Mouse (Mus musculus): ENCODE results near the gene Tmem179b. TPM values are rescaled to one million over a fixed set of nuclear protein-coding genes. Genes with fewer than 3 reads are reported as not detected.

Gene Tmem179b
- polyA plus RNA-seq, 1 experiment, result 31.6 TPM

DNA sequence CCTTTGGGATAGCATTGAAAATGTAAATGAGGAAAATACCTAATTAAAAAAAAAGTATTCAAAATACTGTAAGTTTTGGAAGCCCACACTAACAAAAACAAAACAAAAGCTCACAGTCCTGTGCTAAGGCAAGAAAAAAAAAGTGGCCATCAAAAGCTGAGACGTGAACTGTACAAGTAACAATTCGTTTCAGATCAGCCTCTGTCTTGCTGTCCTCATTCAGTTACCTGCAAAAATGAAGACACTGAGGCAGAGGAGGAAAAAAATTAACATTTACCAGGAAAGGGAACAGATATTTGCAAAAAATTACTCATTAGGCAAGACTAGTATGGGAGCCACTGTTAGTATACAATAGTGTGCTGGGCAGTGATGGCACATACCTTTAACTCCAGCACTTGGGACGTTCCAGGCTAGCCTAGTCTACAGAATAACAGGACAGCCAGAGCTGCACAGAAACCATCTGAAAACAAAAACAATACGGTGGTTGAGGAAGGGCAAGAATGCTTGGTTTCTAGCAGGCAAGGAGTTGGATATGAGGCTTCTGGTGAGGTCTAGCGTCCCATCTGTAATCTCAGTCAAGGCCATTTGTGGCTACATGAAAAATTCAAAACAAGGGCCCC, 46.7 kb downstream of the Tmem179b start:
- Histone ChIP-seq H3K4me2 (ENCODE audit: low read depth) (no peak overlapping the region), H3ac (ENCODE audit: control insufficient read depth, insufficient read length) (no peak overlapping the region), H3K4me3 (no peak overlapping the region), H3K27me3 (ENCODE audit: control insufficient read depth, insufficient read depth, insufficient read length) (no peaks in the 10 kb centered on the region), H3K79me2 (ENCODE audit: control insufficient read depth, insufficient read depth) (peaks cover 22% of the 10 kb centered on the region), H3K36me3 (ENCODE audit: control insufficient read depth, insufficient read depth) (peaks cover 35% of the 10 kb centered on the region)
- TF ChIP-seq E2F4 (IDR thresholded peaks at IDR 0.05; ENCODE audit: insufficient read depth), result no peak
- TF ChIP-seq POLR2A (IDR thresholded peaks at IDR 0.05; ENCODE audit: insufficient read length, low read depth), result peak; percentile 28
- peak; percentile 70 for TF ChIP-seq POLR2AphosphoS2 (IDR thresholded peaks at IDR 0.05; ENCODE audit: insufficient read length, low read depth)

DNA sequence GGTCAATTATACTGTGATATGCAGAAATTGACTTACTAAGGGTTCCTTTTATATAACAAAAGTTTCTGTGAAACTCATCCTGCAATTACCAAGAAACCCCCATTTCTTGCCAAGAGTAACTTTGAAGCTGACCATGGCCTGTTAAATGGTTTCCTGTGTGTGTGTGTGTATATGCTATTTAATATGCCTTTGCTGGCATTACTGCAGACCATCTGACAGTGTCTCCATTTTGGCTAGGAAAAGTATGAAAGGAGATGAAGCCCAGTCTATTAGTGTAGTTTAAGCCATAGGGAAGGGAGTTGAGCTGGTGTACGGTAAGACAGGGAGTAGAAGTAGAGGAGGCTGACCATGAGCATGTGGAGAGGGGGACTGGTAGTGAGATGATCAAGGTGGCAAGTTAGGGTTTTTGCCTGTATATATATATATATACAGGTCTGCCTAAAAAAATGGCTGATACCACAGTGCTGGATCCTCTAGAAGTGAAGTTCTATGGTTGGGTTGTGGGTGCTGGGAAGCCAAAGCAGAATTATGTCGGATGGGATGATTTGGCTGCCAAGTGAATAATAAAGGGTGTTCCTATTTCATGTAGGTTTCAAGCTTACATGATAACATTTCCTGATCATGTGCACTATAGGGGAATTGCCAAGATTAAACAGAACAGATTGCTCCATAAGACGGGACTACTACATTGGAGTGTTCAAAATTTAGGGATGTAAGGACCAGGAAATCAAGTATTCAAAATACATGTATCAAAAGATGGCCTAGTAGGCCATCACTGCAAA, 47.5 kb downstream of the Tmem179b start:
- TF ChIP-seq MYOD1 (IDR thresholded peaks at IDR 0.05; ENCODE audit: control insufficient read depth in 1 of 3, insufficient read length in 2 of 3, low read depth in 2 of 3), result no peak
- TF ChIP-seq POLR2A (IDR thresholded peaks at IDR 0.05; ENCODE audit: insufficient read length, low read depth), result peak; percentile 23
- peak; percentile 67 for TF ChIP-seq POLR2AphosphoS2 (IDR thresholded peaks at IDR 0.05; ENCODE audit: insufficient read length, low read depth)
- TF ChIP-seq USF1 (IDR thresholded peaks at IDR 0.05; ENCODE audit: low read depth), result no peak
- H3ac ChIP-seq (ENCODE audit: control insufficient read depth, insufficient read length), result no peak overlapping the region
- peaks cover 30% of the 10 kb centered on the region for H3K79me2 ChIP-seq (ENCODE audit: control insufficient read depth, insufficient read depth)
- H3K36me3 ChIP-seq (ENCODE audit: control insufficient read depth, insufficient read depth), result peaks cover 35% of the 10 kb centered on the region
- peak overlapping the region; percentile 97 for H3K4me3 ChIP-seq
- H3K27me3 ChIP-seq (ENCODE audit: control insufficient read depth, insufficient read depth, insufficient read length), result no peaks in the 10 kb centered on the region
- peak overlapping the region; percentile 94 for H3K4me2 ChIP-seq (ENCODE audit: low read depth)

DNA sequence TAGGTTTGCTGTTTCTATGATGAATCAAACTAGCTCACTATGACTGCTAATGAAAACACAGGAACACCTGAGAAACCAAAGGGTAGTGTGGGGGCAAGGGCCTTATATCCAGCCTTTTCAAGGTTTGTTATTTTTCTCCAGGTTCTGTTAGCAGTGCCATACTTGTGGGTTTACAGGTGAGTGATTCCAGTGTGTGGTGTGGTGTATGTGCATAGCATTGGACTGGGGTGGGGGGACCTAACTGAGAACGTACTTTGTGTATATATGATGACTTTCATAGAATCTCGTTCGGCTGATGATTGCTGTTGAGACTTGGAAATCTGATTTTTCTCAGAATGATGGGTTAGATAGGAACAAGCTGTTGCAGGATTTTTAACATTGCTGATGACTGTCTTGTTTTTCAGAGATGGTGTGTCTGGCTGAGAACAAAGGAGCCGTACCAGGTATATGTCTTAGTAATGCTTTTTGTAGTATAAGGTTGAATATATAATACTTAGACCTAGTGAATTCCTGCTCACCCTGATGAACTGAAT, 49.1 kb downstream of the Tmem179b start:
- Histone ChIP-seq H3K4me3 (peak overlapping the region; percentile 97), H3K4me2 (ENCODE audit: low read depth) (peak overlapping the region; percentile 94), H3K27me3 (ENCODE audit: control insufficient read depth, insufficient read depth, insufficient read length) (no peaks in the 10 kb centered on the region), H3K79me2 (ENCODE audit: control insufficient read depth, insufficient read depth) (peaks cover 45% of the 10 kb centered on the region), H3ac (ENCODE audit: control insufficient read depth, insufficient read length) (no peak overlapping the region), H3K36me3 (ENCODE audit: control insufficient read depth, insufficient read depth) (peaks cover 35% of the 10 kb centered on the region)
- TF ChIP-seq MYOG (IDR thresholded peaks at IDR 0.05; ENCODE audit: control insufficient read depth in 1 of 3, insufficient read depth in 1 of 3, insufficient read length in 2 of 3, low read depth in 2 of 3), result no peak
- TF ChIP-seq POLR2AphosphoS2 (IDR thresholded peaks at IDR 0.05; ENCODE audit: insufficient read length, low read depth), result no peak
- TF ChIP-seq CEBPB (IDR thresholded peaks at IDR 0.05; ENCODE audit: insufficient read depth, poor library complexity, severe bottlenecking), result no peak

DNA sequence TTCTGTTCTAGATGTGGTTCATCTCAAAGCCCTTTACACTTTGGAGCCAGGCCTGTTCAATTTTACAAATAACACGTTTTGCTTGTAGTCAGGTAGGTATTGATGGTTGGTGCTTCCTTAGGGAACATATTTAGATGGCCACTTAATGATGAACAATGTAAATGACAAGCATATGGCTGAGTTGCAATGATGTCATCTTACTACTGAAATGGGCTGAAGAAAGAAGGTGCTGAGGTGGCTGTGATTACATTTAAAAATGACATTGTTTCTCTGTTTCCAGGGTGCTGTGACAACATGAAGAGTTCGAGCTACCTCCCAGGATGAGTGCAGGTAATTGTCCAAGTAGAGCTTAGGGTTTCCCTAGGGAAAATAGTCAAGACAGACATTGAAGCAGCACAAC, 49.9 kb downstream of the Tmem179b start:
- TF ChIP-seq POLR2AphosphoS2 (IDR thresholded peaks at IDR 0.05; ENCODE audit: insufficient read length, low read depth), result peak; percentile 9
- peak; percentile 10 for TF ChIP-seq POLR2A (IDR thresholded peaks at IDR 0.05; ENCODE audit: insufficient read length, low read depth)
- TF ChIP-seq USF1 (IDR thresholded peaks at IDR 0.05; ENCODE audit: low read depth), result no peak
- Histone ChIP-seq H3K79me2 (ENCODE audit: control insufficient read depth, insufficient read depth) (peaks cover 51% of the 10 kb centered on the region), H3K27me3 (ENCODE audit: control insufficient read depth, insufficient read depth, insufficient read length) (no peaks in the 10 kb centered on the region), H3ac (ENCODE audit: control insufficient read depth, insufficient read length) (peak overlapping the region; percentile 26), H3K36me3 (ENCODE audit: control insufficient read depth, insufficient read depth) (peaks cover 35% of the 10 kb centered on the region), H3K4me2 (ENCODE audit: low read depth) (peak overlapping the region; percentile 94), H3K4me3 (peak overlapping the region; percentile 97)

DNA sequence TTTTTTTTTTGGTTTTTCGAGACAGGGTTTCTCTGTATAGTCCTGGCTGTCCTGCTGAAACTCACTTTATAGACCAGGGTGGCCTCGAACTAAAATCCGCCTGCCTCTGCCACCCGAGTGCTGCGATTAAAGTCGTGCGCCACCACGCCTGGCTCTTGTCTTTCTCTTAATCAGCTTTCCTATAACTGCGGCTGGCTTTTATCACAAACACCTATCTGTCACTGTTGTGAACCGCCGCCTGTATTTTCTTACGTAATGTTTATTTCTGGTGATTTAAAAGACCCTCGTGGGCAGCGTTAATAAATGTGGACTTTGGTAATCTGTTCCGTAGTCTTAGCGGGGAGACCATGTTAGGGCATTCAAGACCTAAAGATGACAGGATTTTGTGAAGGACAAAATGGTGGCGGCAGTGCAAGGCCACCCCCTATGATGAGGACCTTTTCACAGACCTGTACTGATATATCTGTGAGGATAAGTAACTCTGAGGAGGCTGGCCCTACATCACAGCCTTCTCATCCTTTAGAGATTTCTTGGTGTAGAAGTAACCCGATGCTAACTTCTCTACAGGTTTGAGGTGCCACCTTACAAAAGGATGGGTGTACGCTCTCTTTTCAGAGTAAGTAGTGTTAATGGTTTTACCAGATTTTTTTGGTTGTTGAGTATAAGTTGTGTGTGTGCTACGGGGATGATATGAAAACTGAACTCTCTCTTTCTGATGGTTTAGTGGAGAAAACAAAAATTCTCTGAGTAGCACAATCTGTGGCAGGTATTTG, 50.5 kb downstream of the Tmem179b start:
- H3ac ChIP-seq (ENCODE audit: control insufficient read depth, insufficient read length), result peak overlapping the region; percentile 26
- peaks cover 55% of the 10 kb centered on the region for H3K79me2 ChIP-seq (ENCODE audit: control insufficient read depth, insufficient read depth)
- peaks cover 35% of the 10 kb centered on the region for H3K36me3 ChIP-seq (ENCODE audit: control insufficient read depth, insufficient read depth)
- peak overlapping the region; percentile 94 for H3K4me2 ChIP-seq (ENCODE audit: low read depth)
- no peaks in the 10 kb centered on the region for H3K27me3 ChIP-seq (ENCODE audit: control insufficient read depth, insufficient read depth, insufficient read length)
- peak overlapping the region; percentile 97 for H3K4me3 ChIP-seq
- TF ChIP-seq TCF12 (IDR thresholded peaks at IDR 0.05; ENCODE audit: insufficient read depth, poor library complexity, severe bottlenecking), result no peak
- no peak for TF ChIP-seq E2F4 (IDR thresholded peaks at IDR 0.05; ENCODE audit: insufficient read depth)
- TF ChIP-seq POLR2A (IDR thresholded peaks at IDR 0.05; ENCODE audit: insufficient read length, low read depth), result no peak
- TF ChIP-seq CEBPB (IDR thresholded peaks at IDR 0.05; ENCODE audit: insufficient read depth, poor library complexity, severe bottlenecking), result no peak
- no peak for TF ChIP-seq TCF3 (IDR thresholded peaks at IDR 0.05; ENCODE audit: insufficient read length, low read depth)
- no peak for TF ChIP-seq MYOG (IDR thresholded peaks at IDR 0.05; ENCODE audit: control insufficient read depth in 1 of 3, insufficient read depth in 1 of 3, insufficient read length in 2 of 3, low read depth in 2 of 3)
- TF ChIP-seq USF1 (IDR thresholded peaks at IDR 0.05; ENCODE audit: low read depth), result no peak
- no peak for TF ChIP-seq POLR2AphosphoS2 (IDR thresholded peaks at IDR 0.05; ENCODE audit: insufficient read length, low read depth)
- TF ChIP-seq REST (IDR thresholded peaks at IDR 0.05; ENCODE audit: insufficient read depth, insufficient read length), result no peak
- no peak for TF ChIP-seq MAX (IDR thresholded peaks at IDR 0.05; ENCODE audit: low read depth)
- no peak for TF ChIP-seq SRF (IDR thresholded peaks at IDR 0.05; ENCODE audit: control insufficient read depth, insufficient read length, low read depth)
- no peak for TF ChIP-seq MYOD1 (IDR thresholded peaks at IDR 0.05; ENCODE audit: control insufficient read depth in 1 of 3, insufficient read length in 2 of 3, low read depth in 2 of 3)

All from myocyte (in vitro differentiated cells).